Mouse (Mus musculus): ENCODE results near the gene Slc25a10.

- TF ChIP-seq CTCF (IDR thresholded peaks at IDR 0.05; ENCODE audit: extremely low read depth, insufficient read length, insufficient replicate concordance, low read depth, low read length) (no peak), POLR2A (IDR thresholded peaks at IDR 0.05; ENCODE audit: low read depth, low read length) (no peak)
These were observed 57.1 kb downstream of the Slc25a10 start for GRCm38 (mm10) chr11:120548786-120549167.

Measured in small intestine, adult 2 months (tissue).